8 mouse cellular contexts compared by ENCODE assay signal in the genomic region with DNA sequence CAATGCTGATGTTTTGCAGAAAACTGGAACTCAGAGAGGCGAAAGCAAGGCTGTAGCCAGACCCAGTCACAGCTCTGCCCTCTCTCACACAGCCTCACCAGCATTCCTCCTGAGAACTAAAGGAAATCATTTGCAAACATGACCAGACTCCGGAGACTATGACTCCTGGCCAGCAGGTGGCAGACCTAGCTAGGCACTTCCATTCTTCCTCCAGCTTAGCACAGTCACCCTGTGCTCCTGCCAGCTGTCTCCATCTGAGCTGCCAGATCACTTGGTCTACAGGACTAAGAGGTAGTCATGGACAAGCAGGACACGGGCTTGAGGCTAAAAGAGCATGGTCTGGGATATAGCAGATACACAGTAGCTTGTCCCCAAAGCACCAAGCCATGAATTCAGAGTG. TPM values are rescaled to one million over a fixed set of nuclear protein-coding genes. Genes with fewer than 3 reads are reported as not detected.
DNase-seq lines count a peak whose midpoint lies in the region; ATAC-seq lines count a peak whose summit lies in the region.

No protein-coding gene starts in this region.

- no peaks in the 10 kb centered on the region for H3K36me3 ChIP-seq in kidney, embryonic 14.5 days (ENCODE audit: control insufficient read depth, insufficient read depth, low read length)
- H3K36me3 ChIP-seq in limb, embryonic 13.5 days, result no peaks in the 10 kb centered on the region

- no peak overlapping the region for H3K4me3 ChIP-seq in kidney, embryonic 14.5 days (ENCODE audit: low read length)
- H3K4me3 ChIP-seq in limb, embryonic 13.5 days, result no peak overlapping the region

- DNase-seq in 416B (ENCODE audit: low read depth), result peak; percentile 90
- peak; percentile 89 for DNase-seq in adrenal gland, postnatal 10 days
- DNase-seq in embryo, embryonic 9.5 days (ENCODE audit: extremely low spot score), result peak; percentile 83
- peak; percentile 79 for DNase-seq in heart, adult 8-10 months (ENCODE audit: low spot score)
- peak; percentile 84 to 90 for DNase-seq in spleen, postnatal 4 days (ENCODE audit: low spot score in 2 of 2)

- no peak overlapping the region for H3K9ac ChIP-seq in kidney, embryonic 14.5 days (ENCODE audit: low read depth, low read length)
- no peak overlapping the region for H3K9ac ChIP-seq in limb, embryonic 13.5 days

- H3K27ac ChIP-seq in kidney, embryonic 14.5 days (ENCODE audit: low read depth, low read length), result no peak overlapping the region
- H3K27ac ChIP-seq in limb, embryonic 13.5 days, result no peak overlapping the region

- H3K4me2 ChIP-seq in kidney, embryonic 14.5 days (replicated peaks; ENCODE audit: low read depth, low read length), result no peak overlapping the region
- H3K4me2 ChIP-seq in limb, embryonic 13.5 days (replicated peaks), result no peak overlapping the region

- peaks cover 3% of the 10 kb centered on the region; the same call in 1 of the 2 replicates for H3K4me1 ChIP-seq in kidney, embryonic 14.5 days (ENCODE audit: control insufficient read depth, insufficient read depth, low read length)
- peaks cover 26% of the 10 kb centered on the region for H3K4me1 ChIP-seq in limb, embryonic 13.5 days

- H3K9me3 ChIP-seq in kidney, embryonic 14.5 days (ENCODE audit: control insufficient read depth, low read length), result no peaks in the 10 kb centered on the region
- no peaks in the 10 kb centered on the region for H3K9me3 ChIP-seq in limb, embryonic 13.5 days

- H3K27me3 ChIP-seq in kidney, embryonic 14.5 days (ENCODE audit: control insufficient read depth, insufficient read depth, low read length), result peaks cover 21% of the 10 kb centered on the region
- peaks cover 37% of the 10 kb centered on the region for H3K27me3 ChIP-seq in limb, embryonic 13.5 days

- 6% methylated on average over 3 of the region's 3 CpGs for WGBS in kidney, embryonic 14.5 days
- WGBS in limb, embryonic 13.5 days, result 7% methylated on average over 3 of the region's 3 CpGs

- ATAC-seq in kidney, embryonic 14.5 days (ENCODE audit: low FRiP score, low TSS enrichment), result peak; percentile 40; the same call in 1 of the 2 replicates
- peak; percentile 31; the same call in 1 of the 2 replicates for ATAC-seq in limb, embryonic 13.5 days (ENCODE audit: low FRiP score, low read depth)
- ATAC-seq in monocyte, adult 5-6 weeks (replicated peaks; ENCODE audit: insufficient number of reproducible peaks, low FRiP score, low TSS enrichment, poor library complexity, severe bottlenecking), result peak; percentile 70

RNA-seq across cellular contexts. Expression of a gene that starts 2.7 kb away (rescaled TPM):
- total RNA-seq in adrenal gland, postnatal 10 days (2021), result 10 to 100 TPM; 32.8 to 37.0 TPM
- total RNA-seq in heart, adult 8-10 months (2022), result 100 to 1,000 TPM; 184 to 210 (median 190) TPM
- polyA plus RNA-seq in kidney, embryonic 14.5 days (2014; fragmentation: Nextera tagmentation; extraction: Ambion mirVana), result 19.8 and 20.0 TPM in 2 replicates
- polyA plus RNA-seq in limb, embryonic 13.5 days (2015; fragmentation: Nextera tagmentation; extraction: Ambion mirVana), result 22.5 and 24.9 TPM in 2 replicates
- 15.3 to 37.3 TPM (median 31.7 TPM) in 3 replicates for total RNA-seq in monocyte, adult 5-6 weeks (2017)

RNA-seq across cellular contexts. Expression of a gene that starts 2.7 kb away (rescaled TPM):
- 10 to 100 TPM; 29.4 to 39.2 TPM for total RNA-seq in adrenal gland, postnatal 10 days (2021)
- total RNA-seq in heart, adult 8-10 months (2022), result 10 to 100 TPM; 12.6 to 20.0 (median 16.2) TPM
- 16.3 and 27.0 TPM in 2 replicates for polyA plus RNA-seq in kidney, embryonic 14.5 days (2014; fragmentation: Nextera tagmentation; extraction: Ambion mirVana)
- polyA plus RNA-seq in limb, embryonic 13.5 days (2015; fragmentation: Nextera tagmentation; extraction: Ambion mirVana), result 25.0 and 29.8 TPM in 2 replicates
- total RNA-seq in monocyte, adult 5-6 weeks (2017), result 1.4 to 2.2 TPM (median 1.7 TPM) in 3 replicates

RNA-seq across cellular contexts. Expression of a gene that starts 56.2 kb away (rescaled TPM):
- 10 to 100 TPM; 26.8 to 41.9 TPM for total RNA-seq in adrenal gland, postnatal 10 days (2021)
- 10 to 100 TPM; 10.8 to 15.7 (median 12.7) TPM for total RNA-seq in heart, adult 8-10 months (2022)
- polyA plus RNA-seq in kidney, embryonic 14.5 days (2014; fragmentation: Nextera tagmentation; extraction: Ambion mirVana), result 29.9 and 41.4 TPM in 2 replicates
- polyA plus RNA-seq in limb, embryonic 13.5 days (2015; fragmentation: Nextera tagmentation; extraction: Ambion mirVana), result 40.0 and 41.9 TPM in 2 replicates
- 33.6 to 45.3 TPM (median 37.4 TPM) in 3 replicates for total RNA-seq in monocyte, adult 5-6 weeks (2017)
